Mouse (Mus musculus): ENCODE data around the gene Gm8005.

Gene Gm8005

DNA sequence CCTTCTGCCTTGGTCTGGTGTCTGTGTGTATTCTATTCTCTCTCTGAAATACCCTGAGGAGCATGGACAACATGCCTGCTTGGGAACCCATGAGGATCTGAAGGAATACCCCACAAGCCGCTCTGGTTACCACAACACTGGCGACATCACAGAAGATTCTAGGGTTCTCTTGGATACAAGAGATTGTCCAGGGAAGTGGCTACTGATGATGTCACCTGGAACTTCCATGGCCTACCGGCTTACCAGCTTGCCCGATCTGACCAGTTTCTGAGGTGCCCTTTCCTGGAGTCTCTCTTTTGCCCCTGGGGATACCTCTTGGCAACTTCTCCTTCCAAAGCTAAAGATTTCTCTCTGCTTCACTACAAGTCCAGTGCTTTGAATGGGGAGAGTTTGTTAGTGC lies at the start of gene Gm8005:
Gene Gm8005 (minus strand): TSS at position 101 of the 400 bp plus-strand sequence.
- 98% methylated on average over 2 of the region's 4 CpGs for WGBS

DNA sequence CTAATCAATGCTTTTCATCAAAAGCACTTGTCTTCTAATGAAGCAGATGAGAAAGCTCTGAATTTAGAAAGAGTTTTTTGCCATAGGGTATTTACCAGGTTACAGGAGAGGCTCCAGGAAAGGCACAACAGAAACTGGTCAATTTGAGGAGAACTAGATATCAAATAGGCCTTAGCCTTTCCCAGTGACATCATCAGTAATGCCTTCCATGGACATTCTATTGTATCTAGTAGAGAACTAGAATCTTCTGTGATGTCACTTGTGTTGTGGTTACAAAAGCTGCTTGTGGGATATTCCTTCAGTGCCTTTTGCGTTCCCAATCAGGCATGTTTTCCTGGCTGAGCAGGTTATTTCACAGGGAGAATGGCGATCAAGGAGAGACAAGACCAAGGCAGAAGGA lies 24.1 kb upstream of the Gm8005 start, which contains the start of gene Gm8011:
Gene Gm8011 (plus strand): TSS at position 301 of the 400 bp plus-strand sequence.
- 52% methylated on average over 2 of the region's 2 CpGs for WGBS
